Mouse (Mus musculus) kidney, postnatal 0 days (tissue): ENCODE measurements around the gene Itln1. TPM values are rescaled to one million over a fixed set of nuclear protein-coding genes. Genes with fewer than 3 reads are reported as not detected.

Experiments used
- ATAC-seq: fragments of 200-750 bp; cut with Nextera tagmentation; replicated peaks from 2 replicates; pipeline ENCODE4 v1.8.0; 2017; ENCODE audit warnings: low read depth, moderate number of reproducible peaks, moderate TSS enrichment, moderate library complexity; ENCODE audit not compliant: low FRiP score
- DNase-seq: peaks from one replicate; pipeline ENCODE4 v3.0.0-alpha.2; 2016; ENCODE audit warnings: low spot score
- H3K27ac ChIP-seq: fragments of 300-500 bp; sonication (generic); 2 replicates; pipeline ENCODE4 v1.5.1; 2014; ENCODE audit warnings: mild to moderate bottlenecking
- H3K27me3 ChIP-seq: fragments of 300-500 bp; sonication (generic); 2 replicates; pipeline ENCODE4 v1.6.1; 2014; ENCODE audit warnings: low read length, mixed read lengths; ENCODE audit not compliant: insufficient read depth
- H3K36me3 ChIP-seq: fragments of 300-500 bp; sonication (generic); 2 replicates; pipeline ENCODE4 v1.6.1; 2014; ENCODE audit warnings: low read length, mixed read lengths; ENCODE audit not compliant: insufficient read depth
- H3K4me1 ChIP-seq: fragments of 300-500 bp; sonication (generic); replicated peaks from 2 replicates; pipeline ENCODE4 v1.6.1; 2014; ENCODE audit warnings: antibody characterized with exemption, low read length, mixed read lengths; ENCODE audit not compliant: insufficient read depth
- H3K4me2 ChIP-seq: fragments of 300-500 bp; sonication (generic); 2 replicates; pipeline ENCODE4 v1.6.1; 2014; ENCODE audit warnings: mild to moderate bottlenecking, low read length, moderate library complexity, mixed read lengths
- H3K4me3 ChIP-seq: fragments of 300-500 bp; sonication (generic); replicated peaks from 2 replicates; pipeline ENCODE4 v1.5.1; 2014; ENCODE audit warnings: low read depth, low read length
- H3K9ac ChIP-seq: fragments of 300-500 bp; sonication (generic); 2 replicates; pipeline ENCODE4 v1.6.1; 2014; ENCODE audit warnings: low read depth, low read length
- H3K9me3 ChIP-seq: fragments of 300-500 bp; sonication (generic); replicated peaks from 2 replicates; pipeline ENCODE4 v1.6.1; 2016; ENCODE audit warnings: low read length, inconsistent platforms, mixed read lengths
- CTCF ChIP-seq: IDR thresholded peaks from 2 replicates; pipeline ENCODE4 v1.5.1; 2016; ENCODE audit warnings: antibody characterized with exemption, low read depth, mild to moderate bottlenecking, moderate library complexity
- WGBS: fragments of 180-500 bp; shearing (Covaris S2); extraction: QIAGEN DNeasy Blood & Tissue Kit; methylation state at CpG from one replicate; pipeline ENCODE4 v1.1.7; 2014; 5-methylcytosine and 5-hydroxymethylcytosine counted together
- polyA plus RNA-seq: library from polyadenylated mRNA; unstranded; fragments of >200 nt; fragmentation: Nextera tagmentation; extraction: Ambion mirVana; gene quantifications from 2 replicates; pipeline ENCODE4 v1.2.1, GENCODE M21; 2015

The Itln1 gene
- polyA plus RNA-seq, 1 experiment from 2014 or later = not detected

DNA sequence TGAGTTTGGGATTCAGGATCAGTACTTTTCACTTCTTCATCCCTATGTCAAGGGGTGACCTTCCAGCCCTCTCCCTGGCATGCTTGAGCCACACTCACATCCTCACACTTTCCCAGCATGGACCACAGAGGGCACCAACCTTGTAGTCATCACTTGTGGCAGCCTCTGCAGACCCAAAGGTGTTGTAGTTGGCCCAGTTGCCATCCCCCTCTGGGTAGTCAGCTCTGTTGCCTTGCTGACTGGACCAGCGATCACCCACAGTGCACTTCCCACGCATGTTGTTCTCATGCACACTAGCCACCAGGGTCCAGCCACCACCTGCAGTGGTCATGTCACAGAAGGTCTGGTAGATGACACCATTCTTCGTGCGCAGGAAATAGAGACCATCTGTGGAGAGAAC lies 3.7 kb downstream of the Itln1 start:
- no peak for DNase-seq
- no peaks in the 10 kb centered on the region for H3K36me3 ChIP-seq
- no peak for TF ChIP-seq CTCF
- H3K27ac ChIP-seq = no peak overlapping the region
- H3K9me3 ChIP-seq = no peaks in the 10 kb centered on the region
- no peaks in the 10 kb centered on the region for H3K4me1 ChIP-seq
- no peak overlapping the region for H3K4me2 ChIP-seq
- H3K4me3 ChIP-seq = no peak overlapping the region
- no peak for ATAC-seq
- no peaks in the 10 kb centered on the region for H3K27me3 ChIP-seq
- 99% methylated on average over 4 of the region's 4 CpGs for WGBS
- H3K9ac ChIP-seq = no peak overlapping the region

DNA sequence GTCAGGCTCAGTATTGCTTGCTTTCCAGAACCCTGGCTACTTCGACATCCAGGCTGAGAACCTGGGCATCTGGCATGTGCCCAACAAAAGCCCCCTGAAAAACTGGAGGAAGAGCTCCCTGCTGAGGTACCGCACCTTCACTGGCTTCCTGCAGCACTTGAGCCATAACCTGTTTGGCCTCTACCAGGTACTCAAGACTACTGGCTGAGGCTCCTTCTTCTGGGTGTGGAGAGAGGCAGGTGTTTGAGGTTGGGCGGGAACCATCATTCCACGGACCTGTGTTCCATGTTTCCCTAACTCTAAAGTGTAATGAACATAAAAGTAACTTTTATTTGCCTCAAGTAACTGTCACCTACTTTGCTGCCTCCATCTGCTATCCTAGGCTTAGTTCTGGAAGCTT lies 19.5 kb downstream of the Itln1 start:
- no peak for ATAC-seq
- no peak for TF ChIP-seq CTCF
- Histone ChIP-seq H3K4me3 (no peak overlapping the region), H3K36me3 (no peaks in the 10 kb centered on the region), H3K27ac (no peak overlapping the region), H3K27me3 (no peaks in the 10 kb centered on the region), H3K4me1 (no peaks in the 10 kb centered on the region), H3K9ac (no peak overlapping the region), H3K4me2 (no peak overlapping the region), H3K9me3 (no peaks in the 10 kb centered on the region)
- WGBS = 85% methylated on average over 4 of the region's 4 CpGs
- no peak for DNase-seq

DNA sequence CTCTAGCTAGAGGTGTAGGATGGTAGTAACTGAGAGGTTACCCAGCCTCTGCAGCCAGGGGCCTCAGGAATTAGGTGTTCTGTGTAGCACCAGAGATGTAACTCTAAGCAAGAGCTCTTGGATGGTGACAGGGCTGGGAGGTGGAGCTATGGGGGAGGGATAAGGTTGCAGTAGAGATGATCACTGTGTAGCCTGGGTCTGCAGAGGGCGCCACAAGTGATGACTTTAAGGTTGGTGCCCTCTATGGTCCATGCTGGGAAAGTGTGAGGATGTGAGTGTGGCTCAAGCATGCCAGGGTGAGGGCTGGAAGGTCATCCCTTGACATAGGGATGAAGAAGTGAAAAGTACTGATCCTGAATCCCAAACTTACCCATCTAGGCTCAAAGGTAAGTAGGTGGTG lies 20.1 kb downstream of the Itln1 start:
- Histone ChIP-seq H3K36me3 (no peaks in the 10 kb centered on the region), H3K4me1 (no peaks in the 10 kb centered on the region), H3K4me2 (no peak overlapping the region), H3K9ac (no peak overlapping the region), H3K4me3 (no peak overlapping the region), H3K27me3 (no peaks in the 10 kb centered on the region), H3K9me3 (no peaks in the 10 kb centered on the region), H3K27ac (no peak overlapping the region)
- no peak for ATAC-seq
- no peak for DNase-seq
- 30% methylated on average over 1 of the region's 1 CpGs for WGBS
- no peak for TF ChIP-seq CTCF

DNA sequence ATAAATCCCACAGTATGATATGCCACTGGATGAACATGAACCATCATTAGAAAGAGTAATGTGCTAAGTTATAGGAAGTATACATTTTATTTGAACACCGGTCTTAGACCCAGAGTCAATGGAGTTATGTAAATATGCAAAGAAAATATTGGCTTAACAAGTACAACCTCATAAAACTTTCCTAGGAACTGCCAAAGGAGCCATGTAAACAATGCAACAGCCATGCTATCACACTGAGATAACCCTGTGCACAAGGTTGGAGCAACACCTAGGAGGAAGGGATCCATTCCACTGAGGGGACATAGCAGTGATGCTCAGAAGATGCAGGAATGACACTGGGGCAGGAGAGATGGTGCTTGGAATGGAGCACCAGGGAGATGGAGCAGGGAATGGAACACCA lies 21.3 kb downstream of the Itln1 start:
- TF ChIP-seq CTCF = no peak
- Histone ChIP-seq H3K27me3 (no peaks in the 10 kb centered on the region), H3K4me2 (no peak overlapping the region), H3K27ac (no peak overlapping the region), H3K9me3 (no peaks in the 10 kb centered on the region), H3K4me1 (no peaks in the 10 kb centered on the region), H3K4me3 (no peak overlapping the region), H3K9ac (no peak overlapping the region), H3K36me3 (no peaks in the 10 kb centered on the region)
- no peak for ATAC-seq
- no peak for DNase-seq
- 81% methylated on average over 1 of the region's 1 CpGs for WGBS

DNA sequence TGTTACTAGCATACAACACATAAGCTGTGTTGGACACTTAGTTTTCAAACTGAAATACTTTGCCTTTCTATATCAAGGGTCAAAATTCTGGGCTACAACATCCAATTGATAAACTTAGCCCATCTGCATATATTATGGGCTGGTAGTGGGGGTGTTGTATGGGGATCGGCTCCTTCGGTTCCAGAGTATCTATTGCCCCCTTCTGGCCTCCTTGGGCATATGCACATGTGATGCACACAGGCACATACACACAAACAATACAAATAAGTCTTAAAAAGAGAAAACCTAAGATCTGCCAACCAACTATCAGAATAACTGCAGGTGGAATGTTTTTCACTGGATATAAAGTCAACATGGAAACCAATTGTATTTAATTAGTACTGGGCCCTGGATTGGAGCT lies 21.9 kb downstream of the Itln1 start:
- Histone ChIP-seq H3K4me1 (no peaks in the 10 kb centered on the region), H3K4me2 (no peak overlapping the region), H3K9me3 (no peaks in the 10 kb centered on the region), H3K27ac (no peak overlapping the region), H3K36me3 (no peaks in the 10 kb centered on the region), H3K9ac (no peak overlapping the region), H3K4me3 (no peak overlapping the region), H3K27me3 (no peaks in the 10 kb centered on the region)
- DNase-seq (no peak), ATAC-seq (no peak)
- TF ChIP-seq CTCF = 0 out of 2 replicates have a peak, but pooled peaks have one; percentile 29
- 89% methylated on average over 2 of the region's 2 CpGs for WGBS

DNA sequence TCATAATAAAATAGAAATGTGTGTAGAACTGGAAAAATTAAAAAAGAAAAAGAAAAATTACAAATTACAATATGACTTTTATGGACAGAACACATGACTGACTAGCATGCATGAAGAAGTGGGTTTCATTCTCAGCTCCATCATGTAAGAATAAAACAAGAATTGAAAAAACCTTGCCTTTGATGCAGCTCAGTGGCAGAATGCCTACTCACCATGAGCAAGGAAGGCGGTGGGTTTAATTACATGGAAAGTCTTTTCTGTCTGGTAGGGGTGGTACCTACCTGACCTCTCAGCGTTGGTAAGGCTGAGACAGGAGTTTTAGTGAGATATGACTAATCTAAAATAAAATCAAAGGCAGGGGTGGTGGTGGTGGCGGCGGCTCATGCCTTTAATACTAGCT lies 30.5 kb downstream of the Itln1 start:
- no peak overlapping the region for H3K27ac ChIP-seq
- peak overlapping the region; percentile 74 for H3K4me2 ChIP-seq
- H3K27me3 ChIP-seq = no peaks in the 10 kb centered on the region
- TF ChIP-seq CTCF = no peak
- ATAC-seq = no peak
- H3K4me3 ChIP-seq = peak overlapping the region; percentile 56; the same call in 1 of the 2 replicates
- H3K9me3 ChIP-seq = no peaks in the 10 kb centered on the region
- no peaks in the 10 kb centered on the region for H3K4me1 ChIP-seq
- no peak for DNase-seq
- no peak overlapping the region for H3K9ac ChIP-seq
- 70% methylated on average over 4 of the region's 4 CpGs for WGBS
- no peaks in the 10 kb centered on the region for H3K36me3 ChIP-seq

DNA sequence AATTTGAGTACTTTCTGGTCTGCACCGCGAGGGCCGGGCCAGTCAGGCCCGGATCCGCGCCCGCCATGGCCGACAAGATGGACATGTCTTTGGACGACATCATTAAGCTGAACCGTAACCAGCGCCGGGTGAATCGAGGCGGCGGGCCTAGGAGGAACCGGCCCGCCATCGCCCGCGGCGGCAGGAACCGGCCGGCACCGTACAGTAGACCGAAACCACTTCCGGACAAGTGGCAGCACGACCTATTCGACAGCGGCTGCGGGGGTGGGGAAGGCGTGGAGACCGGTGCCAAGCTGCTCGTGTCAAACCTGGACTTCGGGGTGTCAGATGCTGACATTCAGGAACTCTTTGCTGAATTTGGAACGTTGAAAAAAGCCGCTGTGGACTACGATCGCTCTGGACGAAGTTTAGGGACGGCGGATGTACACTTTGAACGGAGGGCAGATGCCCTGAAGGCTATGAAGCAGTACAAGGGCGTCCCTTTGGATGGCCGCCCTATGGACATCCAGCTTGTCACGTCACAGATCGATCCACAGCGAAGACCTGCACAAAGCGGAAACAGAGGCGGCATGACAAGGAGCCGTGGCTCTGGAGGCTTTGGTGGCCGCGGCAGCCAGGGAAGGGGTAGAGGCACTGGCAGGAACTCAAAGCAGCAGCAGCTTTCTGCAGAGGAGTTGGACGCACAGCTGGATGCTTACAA lies 31.4 kb downstream of the Itln1 start:
- Histone ChIP-seq H3K4me1 (no peaks in the 10 kb centered on the region), H3K27ac (peak overlapping the region; percentile 97), H3K4me2 (peak overlapping the region; percentile 74), H3K9me3 (no peaks in the 10 kb centered on the region), H3K4me3 (peak overlapping the region; percentile 56), H3K27me3 (no peaks in the 10 kb centered on the region), H3K36me3 (no peaks in the 10 kb centered on the region), H3K9ac (peak overlapping the region; percentile 77)
- DNase-seq (peak; percentile 66), ATAC-seq (peak; percentile 27)
- WGBS = under 1% methylated on average over 53 of the region's 53 CpGs
- no peak for TF ChIP-seq CTCF
